Mouse (Mus musculus) lung, postnatal 0 days (tissue): ENCODE results near the gene Grk3.

Experiments used
- CTCF ChIP-seq: IDR thresholded peaks from 2 replicates; pipeline ENCODE4 v1.5.1; 2016; ENCODE audit warnings: antibody characterized with exemption, mild to moderate bottlenecking
- EP300 ChIP-seq: IDR thresholded peaks from 2 replicates; pipeline ENCODE4 v1.6.1; 2016; ENCODE audit warnings: antibody characterized with exemption, mild to moderate bottlenecking, control low read depth

DNA sequence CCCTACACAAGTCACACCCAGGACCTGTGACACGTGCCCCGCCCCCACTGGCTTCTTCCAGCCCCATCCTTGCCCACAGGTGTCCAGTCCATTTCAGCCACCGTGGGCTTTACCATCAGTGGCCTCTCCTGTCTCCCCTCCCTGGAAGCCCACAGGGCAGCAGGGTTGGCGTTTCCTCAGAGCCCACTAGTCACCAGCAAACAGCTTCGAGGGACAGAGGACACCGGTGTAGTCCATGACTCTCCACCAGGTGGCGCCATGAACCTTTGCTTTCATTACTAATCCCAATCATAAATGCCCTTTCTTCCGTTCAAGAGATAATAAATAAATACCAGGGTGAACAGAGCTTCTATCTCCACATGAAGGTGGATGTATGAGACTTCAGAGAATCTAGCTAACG lies 144.9 kb downstream of the Grk3 start:
- TF ChIP-seq CTCF, result peak; percentile 93
- no peak for TF ChIP-seq EP300
